Mouse (Mus musculus): ENCODE data around the gene Lonp1.

DNA sequence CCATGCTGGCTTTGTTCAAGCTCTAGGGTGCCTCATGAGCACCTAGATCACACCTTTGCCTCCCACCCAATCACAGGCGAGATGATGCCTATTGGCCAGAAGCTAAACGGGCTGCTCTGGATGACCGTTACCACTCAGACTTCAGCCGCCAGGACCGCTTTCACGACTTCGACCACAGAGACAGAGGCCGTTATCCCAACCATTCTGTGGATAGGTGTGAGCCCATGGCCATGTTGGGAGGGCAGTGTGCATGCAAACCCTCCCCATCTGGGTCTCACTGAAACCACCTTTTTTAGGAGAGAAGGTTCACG is 22.7 kb downstream of the Lonp1 start:
- no peak for TF ChIP-seq POLR2A (IDR thresholded peaks at IDR 0.05; ENCODE audit: insufficient read length, low read depth)
- no peak for TF ChIP-seq MYOD1 (IDR thresholded peaks at IDR 0.05; ENCODE audit: control insufficient read depth in 1 of 3, insufficient read length in 2 of 3, low read depth in 2 of 3)
- no peak for TF ChIP-seq SRF (IDR thresholded peaks at IDR 0.05; ENCODE audit: control insufficient read depth, insufficient read length, low read depth)
- TF ChIP-seq USF1 (IDR thresholded peaks at IDR 0.05; ENCODE audit: low read depth): no peak
- TF ChIP-seq TCF12 (IDR thresholded peaks at IDR 0.05; ENCODE audit: insufficient read depth, poor library complexity, severe bottlenecking): no peak
- TF ChIP-seq CEBPB (IDR thresholded peaks at IDR 0.05; ENCODE audit: insufficient read depth, poor library complexity, severe bottlenecking): no peak
- TF ChIP-seq MYOG (IDR thresholded peaks at IDR 0.05; ENCODE audit: control insufficient read depth in 1 of 3, insufficient read depth in 1 of 3, insufficient read length in 2 of 3, low read depth in 2 of 3): no peak
